Mouse (Mus musculus): Measurements from ENCODE around the gene Smg9. TPM values are rescaled to one million over a fixed set of nuclear protein-coding genes. Genes with fewer than 3 reads are reported as not detected.
A peak's percentile ranks its signal among the peaks of the same experiment; 100 is the strongest.

Smg9 gene
- polyA plus RNA-seq, 1 experiment = 89.3 TPM

- DNase-seq = no peak
- Histone ChIP-seq H3K27ac (ENCODE audit: insufficient read depth, low read length) (no peak overlapping the region), H3K27me3 (ENCODE audit: control insufficient read depth, insufficient read depth, low read length) (no peaks in the 10 kb centered on the region), H3K4me1 (ENCODE audit: control insufficient read depth, insufficient read depth, low read length) (peaks cover 26% of the 10 kb centered on the region), H3K4me3 (replicated peaks; ENCODE audit: insufficient read depth, low read depth, low read length) (no peak overlapping the region)
- TF ChIP-seq POLR2A (IDR thresholded peaks at IDR 0.05; ENCODE audit: borderline replicate concordance, insufficient read depth, low read length) (no peak), CTCF (IDR thresholded peaks at IDR 0.05; ENCODE audit: borderline replicate concordance, insufficient read depth, low read depth, low read length) (no peak)
- 95% methylated on average over 7 of the region's 7 CpGs for WGBS
Measured at GRCm38 (mm10) chr7:24439891-24440290, 40.5 kb downstream of the Smg9 start.

- TF ChIP-seq POLR2A (IDR thresholded peaks at IDR 0.05; ENCODE audit: borderline replicate concordance, insufficient read depth, low read length) = no peak
- TF ChIP-seq CTCF (IDR thresholded peaks at IDR 0.05; ENCODE audit: borderline replicate concordance, insufficient read depth, low read depth, low read length) = peak; percentile 100
- DNase-seq = peak; percentile 69 to 72
- peaks cover 20% of the 10 kb centered on the region for H3K4me1 ChIP-seq (ENCODE audit: control insufficient read depth, insufficient read depth, low read length)
- H3K27me3 ChIP-seq (ENCODE audit: control insufficient read depth, insufficient read depth, low read length) = no peaks in the 10 kb centered on the region
- H3K27ac ChIP-seq (ENCODE audit: insufficient read depth, low read length) = no peak overlapping the region
- H3K4me3 ChIP-seq (replicated peaks; ENCODE audit: insufficient read depth, low read depth, low read length) = no peak overlapping the region
- WGBS = 13% methylated on average over 1 of the region's 1 CpGs
Measured at GRCm38 (mm10) chr7:24441785-24442184, 42.4 kb downstream of the Smg9 start.

DNA sequence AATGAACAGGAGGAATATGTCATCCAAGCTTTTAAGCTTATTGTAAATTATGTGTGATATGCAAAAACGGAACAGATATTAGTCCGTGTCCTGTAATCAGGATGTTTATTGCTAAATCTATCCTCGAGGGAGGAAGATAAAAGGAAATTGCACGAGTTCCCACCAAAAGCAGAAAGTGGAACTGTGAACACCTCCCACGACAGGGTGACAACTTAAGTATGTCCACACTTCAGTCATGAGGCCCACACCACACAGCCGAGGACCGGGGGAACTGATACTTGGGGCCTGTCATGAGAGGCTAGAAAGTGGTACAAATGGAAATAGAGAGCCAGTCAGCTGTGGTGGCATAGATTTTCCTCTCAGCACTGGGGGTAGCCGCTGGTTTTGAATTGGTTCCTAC is 42.9 kb downstream of the Smg9 start:
- Histone ChIP-seq H3K4me3 (replicated peaks; ENCODE audit: insufficient read depth, low read depth, low read length) (no peak overlapping the region), H3K27ac (ENCODE audit: insufficient read depth, low read length) (no peak overlapping the region), H3K4me1 (ENCODE audit: control insufficient read depth, insufficient read depth, low read length) (peaks cover 15% of the 10 kb centered on the region), H3K27me3 (ENCODE audit: control insufficient read depth, insufficient read depth, low read length) (no peaks in the 10 kb centered on the region)
- DNase-seq = no peak
- 83% methylated on average over 8 of the region's 8 CpGs for WGBS
- no peak for TF ChIP-seq CTCF (IDR thresholded peaks at IDR 0.05; ENCODE audit: borderline replicate concordance, insufficient read depth, low read depth, low read length)
- TF ChIP-seq POLR2A (IDR thresholded peaks at IDR 0.05; ENCODE audit: borderline replicate concordance, insufficient read depth, low read length) = no peak

- no peak overlapping the region for H3K27ac ChIP-seq (ENCODE audit: insufficient read depth, low read length)
- WGBS = 93% methylated on average over 9 of the region's 9 CpGs
Measured at GRCm38 (mm10) chr7:24445266-24445926, 46.0 kb downstream of the Smg9 start.

DNA sequence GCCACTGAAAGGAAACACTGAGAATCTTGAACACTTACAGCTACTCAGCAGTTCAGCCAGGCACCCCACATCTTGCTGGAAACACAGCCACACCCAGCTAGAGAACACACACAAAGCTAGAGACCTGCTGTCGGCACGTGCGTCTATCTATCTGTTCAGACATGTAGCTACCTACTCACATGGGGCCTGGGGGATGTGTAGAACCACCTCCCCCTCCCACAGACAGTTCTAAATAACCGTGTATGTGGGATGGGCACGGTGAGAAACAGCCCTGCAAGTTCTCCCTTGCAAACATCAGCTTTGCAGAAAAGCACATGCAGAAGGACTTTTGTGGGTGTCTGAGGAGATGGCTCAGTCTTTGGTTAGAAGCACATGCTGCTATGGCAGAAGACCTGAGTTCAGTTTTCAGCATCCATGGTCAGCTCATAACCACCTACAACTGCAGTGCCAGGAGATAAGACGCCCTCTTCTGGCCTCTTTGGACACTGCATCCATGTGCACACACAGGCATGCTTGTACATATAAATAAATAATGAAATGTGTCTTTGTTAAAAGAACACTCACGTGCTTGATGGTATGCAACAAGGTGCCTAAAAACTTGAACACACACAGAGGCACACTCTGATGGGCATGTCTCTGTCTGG is 47.4 kb downstream of the Smg9 start:
- no peak overlapping the region for H3K27ac ChIP-seq (ENCODE audit: insufficient read depth, low read length)
- H3K27me3 ChIP-seq (ENCODE audit: control insufficient read depth, insufficient read depth, low read length) = no peaks in the 10 kb centered on the region

More at GRCm38 (mm10) chr7:24445266-24445926, 46.0 kb downstream of the Smg9 start:
- DNase-seq = no peak
- Histone ChIP-seq H3K4me1 (ENCODE audit: control insufficient read depth, insufficient read depth, low read length) (no peaks in the 10 kb centered on the region), H3K27me3 (ENCODE audit: control insufficient read depth, insufficient read depth, low read length) (no peaks in the 10 kb centered on the region), H3K4me3 (replicated peaks; ENCODE audit: insufficient read depth, low read depth, low read length) (no peak overlapping the region)
- TF ChIP-seq CTCF (IDR thresholded peaks at IDR 0.05; ENCODE audit: borderline replicate concordance, insufficient read depth, low read depth, low read length) (no peak), POLR2A (IDR thresholded peaks at IDR 0.05; ENCODE audit: borderline replicate concordance, insufficient read depth, low read length) (no peak)

DNA sequence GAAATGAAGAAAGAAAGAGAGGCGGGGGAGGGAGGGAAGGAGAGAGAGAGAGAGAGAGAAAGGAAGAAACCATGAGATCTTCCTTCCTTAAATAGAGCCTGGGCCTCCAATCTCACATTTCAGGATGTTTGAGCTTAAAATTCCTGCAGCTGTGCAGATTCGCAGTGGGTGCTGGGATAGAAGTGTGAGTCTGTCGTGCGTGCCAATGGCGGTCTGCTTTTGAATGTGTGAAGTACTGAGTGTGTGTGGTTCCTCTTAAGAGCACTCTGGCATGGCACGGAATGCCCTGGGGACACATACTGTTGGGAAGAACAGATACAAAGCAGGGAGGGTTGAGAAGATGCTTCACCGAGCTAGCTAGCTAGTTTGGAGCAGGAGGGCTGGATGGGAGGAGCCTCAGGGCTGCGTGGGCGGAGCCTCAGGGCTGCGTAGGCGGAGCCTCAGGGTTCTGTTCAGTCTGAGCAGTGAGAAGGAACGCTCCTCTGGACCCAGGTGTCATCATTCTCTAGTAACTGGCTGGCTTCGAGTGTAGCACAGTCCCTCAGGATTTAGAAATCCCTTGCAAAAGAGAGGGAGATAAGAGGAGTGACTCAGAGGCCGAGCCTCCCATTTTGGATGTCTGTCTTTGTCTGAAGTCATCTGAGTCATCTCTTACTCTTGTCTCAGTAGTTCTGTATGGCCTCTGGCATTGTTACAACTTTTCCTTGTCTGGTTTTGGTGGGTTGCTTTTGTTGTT is 49.5 kb downstream of the Smg9 start:
- no peak for DNase-seq
- TF ChIP-seq POLR2A (IDR thresholded peaks at IDR 0.05; ENCODE audit: borderline replicate concordance, insufficient read depth, low read length) = no peak
- TF ChIP-seq CTCF (IDR thresholded peaks at IDR 0.05; ENCODE audit: borderline replicate concordance, insufficient read depth, low read depth, low read length) = no peak

More for the DNA sequence above, 47.4 kb downstream of the Smg9 start:
- 79% methylated on average over 7 of the region's 7 CpGs for WGBS
- TF ChIP-seq POLR2A (IDR thresholded peaks at IDR 0.05; ENCODE audit: borderline replicate concordance, insufficient read depth, low read length) (no peak), CTCF (IDR thresholded peaks at IDR 0.05; ENCODE audit: borderline replicate concordance, insufficient read depth, low read depth, low read length) (no peak)
- Histone ChIP-seq H3K4me1 (ENCODE audit: control insufficient read depth, insufficient read depth, low read length) (no peaks in the 10 kb centered on the region), H3K4me3 (replicated peaks; ENCODE audit: insufficient read depth, low read depth, low read length) (no peak overlapping the region)
- DNase-seq = no peak

DNA sequence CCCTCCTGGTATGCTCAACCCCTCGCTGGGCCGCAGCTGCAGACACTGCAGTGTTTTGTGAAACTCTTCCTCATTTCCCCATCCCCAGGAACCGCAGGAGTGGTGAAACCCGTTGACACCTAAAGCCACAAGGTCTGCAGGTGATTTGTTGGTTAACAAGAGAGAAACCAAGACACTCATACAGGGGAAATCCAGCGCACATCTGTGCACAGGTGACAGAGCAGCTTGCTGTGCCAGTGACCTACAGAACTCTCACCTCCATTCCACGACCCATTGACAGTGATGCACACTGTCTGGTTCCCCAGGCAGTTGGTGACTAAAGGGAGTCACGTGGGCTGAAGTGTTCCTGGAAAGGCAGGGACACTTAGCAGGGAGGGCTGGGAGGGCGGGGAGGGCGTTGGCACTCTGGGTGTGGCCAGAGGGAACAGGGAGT is 51.2 kb downstream of the Smg9 start:
- TF ChIP-seq POLR2A (IDR thresholded peaks at IDR 0.05; ENCODE audit: borderline replicate concordance, insufficient read depth, low read length) = no peak
- TF ChIP-seq CTCF (IDR thresholded peaks at IDR 0.05; ENCODE audit: borderline replicate concordance, insufficient read depth, low read depth, low read length) = no peak
- Histone ChIP-seq H3K4me3 (replicated peaks; ENCODE audit: insufficient read depth, low read depth, low read length) (no peak overlapping the region), H3K27me3 (ENCODE audit: control insufficient read depth, insufficient read depth, low read length) (no peaks in the 10 kb centered on the region), H3K4me1 (ENCODE audit: control insufficient read depth, insufficient read depth, low read length) (no peaks in the 10 kb centered on the region), H3K27ac (ENCODE audit: insufficient read depth, low read length) (no peak overlapping the region)
- DNase-seq = no peak
- WGBS = 75% methylated on average over 9 of the region's 9 CpGs

More for the DNA sequence above, 49.5 kb downstream of the Smg9 start:
- no peak overlapping the region for H3K4me3 ChIP-seq (replicated peaks; ENCODE audit: insufficient read depth, low read depth, low read length)
- 64% methylated on average over 14 of the region's 14 CpGs for WGBS
- no peaks in the 10 kb centered on the region for H3K4me1 ChIP-seq (ENCODE audit: control insufficient read depth, insufficient read depth, low read length)
- H3K27ac ChIP-seq (ENCODE audit: insufficient read depth, low read length) = no peak overlapping the region
- H3K27me3 ChIP-seq (ENCODE audit: control insufficient read depth, insufficient read depth, low read length) = no peaks in the 10 kb centered on the region

Data from cerebellum, adult 2 months (tissue).